Mouse (Mus musculus) kidney, embryonic 14.5 days (tissue): ENCODE results near the gene Ubap2. TPM values are rescaled to one million over a fixed set of nuclear protein-coding genes. Genes with fewer than 3 reads are reported as not detected.

ENCODE experiments used
- ATAC-seq: fragments of 200-750 bp; cut with Nextera tagmentation; 2 replicates; pipeline ENCODE4 v1.8.0; 2017; ENCODE audit warnings: moderate number of reproducible peaks, mild to moderate bottlenecking, moderate TSS enrichment, moderate library complexity; ENCODE audit not compliant: low FRiP score, low TSS enrichment
- H3K27ac ChIP-seq: fragments of 300-500 bp; sonication (generic); 2 replicates; pipeline ENCODE4 v1.5.1; 2014; ENCODE audit warnings: low read depth, mild to moderate bottlenecking, low read length, moderate library complexity, mixed read lengths
- H3K27me3 ChIP-seq: fragments of 300-500 bp; sonication (generic); 2 replicates; pipeline ENCODE4 v1.6.1; 2014; ENCODE audit warnings: mild to moderate bottlenecking, low read length; ENCODE audit not compliant: control insufficient read depth, insufficient read depth
- H3K36me3 ChIP-seq: fragments of 300-500 bp; sonication (generic); 2 replicates; pipeline ENCODE4 v1.6.1; 2014; ENCODE audit warnings: low read length, mixed read lengths; ENCODE audit not compliant: control insufficient read depth, insufficient read depth
- H3K4me1 ChIP-seq: fragments of 300-500 bp; sonication (generic); 2 replicates; pipeline ENCODE4 v1.6.1; 2014; ENCODE audit warnings: low read length, mixed read lengths; ENCODE audit not compliant: control insufficient read depth, insufficient read depth
- H3K4me2 ChIP-seq: fragments of 300-500 bp; sonication (generic); replicated peaks from 2 replicates; pipeline ENCODE4 v1.6.1; 2014; ENCODE audit warnings: low read depth, mild to moderate bottlenecking, low read length
- H3K4me3 ChIP-seq: fragments of 300-500 bp; sonication (generic); 2 replicates; pipeline ENCODE4 v1.5.1; 2014; ENCODE audit warnings: mild to moderate bottlenecking, low read length
- H3K9ac ChIP-seq: fragments of 300-500 bp; sonication (generic); 2 replicates; pipeline ENCODE4 v1.6.1; 2014; ENCODE audit warnings: low read depth, mild to moderate bottlenecking, low read length, moderate library complexity
- H3K9me3 ChIP-seq: fragments of 300-500 bp; sonication (generic); 2 replicates; pipeline ENCODE4 v1.6.1; 2016; ENCODE audit warnings: low read length; ENCODE audit not compliant: control insufficient read depth
- WGBS: fragments of 180-500 bp; shearing (Covaris S2); extraction: QIAGEN DNeasy Blood & Tissue Kit; methylation state at CpG from one replicate; pipeline ENCODE4 v1.1.7; 2014; 5-methylcytosine and 5-hydroxymethylcytosine counted together
- polyA plus RNA-seq: library from polyadenylated mRNA; unstranded; fragments of >200 nt; fragmentation: Nextera tagmentation; extraction: Ambion mirVana; gene quantifications from 2 replicates; pipeline ENCODE4 v1.2.1, GENCODE M21; 2014

Ubap2 gene
- polyA plus RNA-seq, 1 experiment from 2014 or later: 65.5 TPM

DNA sequence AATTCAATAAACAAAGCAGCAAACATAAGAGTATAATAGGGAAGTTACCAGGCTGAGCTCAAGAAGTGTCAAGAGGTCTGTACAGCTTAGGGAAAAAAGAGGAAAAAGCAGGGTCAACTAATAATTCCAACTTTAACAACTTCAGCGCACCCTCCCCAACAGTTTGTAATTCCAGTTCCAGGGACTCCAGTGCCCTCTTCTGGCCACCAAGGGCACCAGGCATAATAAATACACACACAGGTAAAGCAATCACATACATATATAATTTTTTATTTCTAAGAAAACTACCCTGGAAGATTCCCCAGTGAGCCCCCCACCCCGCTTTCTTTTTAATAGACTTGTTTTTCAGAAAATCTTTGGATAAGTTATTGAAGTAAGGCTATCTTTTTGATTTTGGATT lies 29.5 kb downstream of the Ubap2 start:
- no peaks in the 10 kb centered on the region for H3K27me3 ChIP-seq
- H3K4me1 ChIP-seq: no peaks in the 10 kb centered on the region
- H3K27ac ChIP-seq: no peak overlapping the region
- peaks cover 38% of the 10 kb centered on the region for H3K36me3 ChIP-seq
- no peak overlapping the region for H3K4me3 ChIP-seq
- H3K9ac ChIP-seq: no peak overlapping the region
- no peak for ATAC-seq
- no peaks in the 10 kb centered on the region for H3K9me3 ChIP-seq
- 88% methylated on average over 2 of the region's 2 CpGs for WGBS
- H3K4me2 ChIP-seq: no peak overlapping the region

DNA sequence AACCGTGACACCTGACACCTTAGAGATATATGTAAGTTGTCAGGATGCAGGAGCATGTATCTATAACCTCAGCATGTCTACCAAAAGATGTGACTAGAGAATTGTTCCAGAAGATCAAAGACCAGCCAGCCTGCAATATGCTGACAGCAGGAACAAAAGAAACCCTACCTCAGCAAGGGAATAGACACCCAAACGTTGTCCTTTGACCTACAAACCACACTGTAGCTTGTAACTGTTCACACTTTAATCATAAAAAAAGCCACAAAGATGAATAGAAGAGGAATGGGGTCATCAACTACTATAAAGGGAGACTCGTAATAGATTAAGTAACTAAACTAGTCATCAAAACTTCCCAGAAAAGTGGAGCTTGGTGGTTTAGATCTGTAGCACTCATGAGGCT lies 34.0 kb downstream of the Ubap2 start:
- ATAC-seq: no peak
- WGBS: 73% methylated on average over 3 of the region's 3 CpGs
- no peaks in the 10 kb centered on the region for H3K4me1 ChIP-seq
- no peak overlapping the region for H3K4me2 ChIP-seq
- peaks cover 9% of the 10 kb centered on the region for H3K36me3 ChIP-seq
- no peak overlapping the region for H3K4me3 ChIP-seq
- no peaks in the 10 kb centered on the region for H3K9me3 ChIP-seq
- H3K27me3 ChIP-seq: no peaks in the 10 kb centered on the region
- no peak overlapping the region for H3K9ac ChIP-seq
- H3K27ac ChIP-seq: no peak overlapping the region

DNA sequence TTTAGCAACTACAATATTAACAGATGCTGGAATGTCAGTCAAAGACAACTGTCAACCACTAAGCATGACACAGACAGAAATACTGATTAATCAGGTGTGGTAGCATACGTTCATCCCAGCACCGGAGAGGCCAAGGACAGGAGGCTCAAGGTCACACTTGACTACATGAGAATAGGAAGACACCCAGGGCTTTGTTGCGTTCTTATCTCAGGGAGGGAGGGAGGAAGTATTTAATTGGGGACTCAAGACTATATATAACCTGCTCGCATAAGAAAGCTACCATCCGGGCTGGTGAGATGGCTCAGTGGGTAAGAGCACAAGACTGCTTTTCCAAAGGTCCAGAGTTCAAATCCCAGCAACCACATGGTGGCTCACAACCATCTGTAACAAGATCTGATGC lies 39.3 kb downstream of the Ubap2 start:
- H3K36me3 ChIP-seq: peaks cover 48% of the 10 kb centered on the region
- no peak overlapping the region for H3K27ac ChIP-seq
- H3K4me1 ChIP-seq: no peaks in the 10 kb centered on the region
- H3K9me3 ChIP-seq: no peaks in the 10 kb centered on the region
- H3K9ac ChIP-seq: no peak overlapping the region
- H3K27me3 ChIP-seq: no peaks in the 10 kb centered on the region
- H3K4me2 ChIP-seq: no peak overlapping the region
- no peak overlapping the region for H3K4me3 ChIP-seq
- 90% methylated on average over 5 of the region's 5 CpGs for WGBS
- ATAC-seq: no peak

DNA sequence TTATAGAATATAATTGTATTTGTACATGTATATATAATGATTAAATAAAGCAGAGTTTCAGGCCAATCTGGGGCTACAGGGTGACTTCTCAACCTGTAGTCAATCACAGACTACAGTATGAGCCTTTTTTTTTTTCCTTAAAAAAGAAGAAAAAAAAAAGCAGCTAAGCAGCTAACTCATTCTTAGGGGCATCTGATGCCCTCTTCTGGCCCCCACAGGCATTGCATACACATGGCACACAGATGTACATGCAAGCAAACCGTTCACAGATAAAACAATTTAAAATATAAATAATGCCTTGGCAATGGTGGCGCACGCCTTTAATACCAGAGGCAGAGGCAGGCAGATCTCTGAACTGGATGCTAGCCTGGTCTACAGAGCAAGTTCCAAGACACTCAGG lies 48.6 kb downstream of the Ubap2 start:
- Histone ChIP-seq H3K9ac (no peak overlapping the region), H3K36me3 (peaks cover 97% of the 10 kb centered on the region), H3K4me2 (no peak overlapping the region), H3K4me1 (no peaks in the 10 kb centered on the region), H3K4me3 (no peak overlapping the region), H3K27me3 (no peaks in the 10 kb centered on the region), H3K27ac (no peak overlapping the region), H3K9me3 (no peaks in the 10 kb centered on the region)
- no peak for ATAC-seq
- WGBS: 89% methylated on average over 3 of the region's 3 CpGs

DNA sequence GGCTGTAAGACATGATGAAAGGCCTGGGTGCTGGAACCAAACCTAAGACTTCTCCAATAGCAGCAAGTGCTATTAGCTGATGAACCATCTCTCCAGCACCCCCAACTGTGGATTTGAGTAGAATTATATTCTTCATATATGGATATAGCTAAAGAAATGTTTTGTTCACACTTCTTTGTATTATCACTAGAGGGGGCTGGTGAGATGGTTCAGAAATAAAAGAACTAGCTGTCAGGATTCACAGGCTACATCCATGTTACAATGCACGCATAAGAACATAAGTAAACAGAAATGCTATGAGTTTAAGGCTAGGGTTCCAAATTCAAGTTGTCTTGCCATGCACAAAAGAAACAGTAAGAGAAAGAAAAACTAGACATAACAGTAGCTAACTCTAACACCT lies 49.5 kb downstream of the Ubap2 start:
- no peak overlapping the region for H3K27ac ChIP-seq
- no peaks in the 10 kb centered on the region for H3K27me3 ChIP-seq
- no peak overlapping the region for H3K4me2 ChIP-seq
- H3K4me3 ChIP-seq: no peak overlapping the region
- no peak overlapping the region for H3K9ac ChIP-seq
- H3K9me3 ChIP-seq: no peaks in the 10 kb centered on the region
- H3K4me1 ChIP-seq: no peaks in the 10 kb centered on the region
- WGBS: 92% methylated on average over 1 of the region's 1 CpGs
- ATAC-seq: no peak
- H3K36me3 ChIP-seq: peaks cover 97% of the 10 kb centered on the region

DNA sequence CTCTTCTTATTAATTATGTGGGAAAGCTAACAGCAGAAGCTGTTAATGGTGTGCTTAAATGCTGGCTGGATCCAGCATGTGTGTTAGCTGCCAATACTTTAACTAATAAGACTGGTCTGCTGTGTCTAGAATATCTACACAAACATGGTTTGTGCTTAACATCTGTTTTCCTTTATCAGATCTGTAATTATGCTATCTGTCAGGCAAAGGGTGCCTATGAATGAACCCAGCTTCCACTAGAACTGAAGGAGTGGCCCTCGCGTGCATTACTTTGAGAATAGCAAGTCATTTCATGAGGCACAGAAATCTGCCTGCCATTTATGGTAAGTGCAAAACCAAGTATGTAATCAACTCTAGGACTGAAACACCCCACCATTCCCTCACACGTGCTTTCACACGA lies 66.9 kb downstream of the Ubap2 start:
- Histone ChIP-seq H3K4me3 (no peak overlapping the region), H3K27me3 (no peaks in the 10 kb centered on the region), H3K9ac (no peak overlapping the region), H3K4me1 (no peaks in the 10 kb centered on the region), H3K36me3 (peaks cover 88% of the 10 kb centered on the region), H3K9me3 (no peaks in the 10 kb centered on the region), H3K4me2 (no peak overlapping the region), H3K27ac (no peak overlapping the region)
- WGBS: 93% methylated on average over 4 of the region's 4 CpGs
- ATAC-seq: no peak

DNA sequence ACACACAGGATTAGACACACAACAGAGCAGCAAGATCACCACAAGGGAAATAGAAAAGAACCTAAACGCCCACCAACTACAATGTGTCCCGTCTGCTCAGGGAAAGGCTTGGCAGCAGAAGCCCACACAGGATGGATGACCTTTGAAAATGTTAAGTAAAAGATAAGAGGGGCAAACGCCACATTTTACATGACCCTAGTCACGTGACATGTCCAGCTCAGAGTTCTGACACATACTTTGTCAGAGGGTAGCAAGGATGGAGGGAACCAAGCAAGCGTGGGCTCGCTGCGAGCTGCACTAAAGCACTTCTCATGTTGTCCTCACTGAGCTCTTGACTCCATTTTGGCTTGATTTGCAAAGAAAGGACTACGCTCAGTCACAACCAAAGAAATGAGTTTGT lies 69.2 kb downstream of the Ubap2 start:
- no peaks in the 10 kb centered on the region for H3K4me1 ChIP-seq
- no peak overlapping the region for H3K9ac ChIP-seq
- H3K9me3 ChIP-seq: no peaks in the 10 kb centered on the region
- ATAC-seq: no peak
- H3K4me3 ChIP-seq: no peak overlapping the region
- H3K27me3 ChIP-seq: no peaks in the 10 kb centered on the region
- H3K27ac ChIP-seq: no peak overlapping the region
- H3K4me2 ChIP-seq: no peak overlapping the region
- 92% methylated on average over 8 of the region's 8 CpGs for WGBS
- peaks cover 95% of the 10 kb centered on the region for H3K36me3 ChIP-seq

DNA sequence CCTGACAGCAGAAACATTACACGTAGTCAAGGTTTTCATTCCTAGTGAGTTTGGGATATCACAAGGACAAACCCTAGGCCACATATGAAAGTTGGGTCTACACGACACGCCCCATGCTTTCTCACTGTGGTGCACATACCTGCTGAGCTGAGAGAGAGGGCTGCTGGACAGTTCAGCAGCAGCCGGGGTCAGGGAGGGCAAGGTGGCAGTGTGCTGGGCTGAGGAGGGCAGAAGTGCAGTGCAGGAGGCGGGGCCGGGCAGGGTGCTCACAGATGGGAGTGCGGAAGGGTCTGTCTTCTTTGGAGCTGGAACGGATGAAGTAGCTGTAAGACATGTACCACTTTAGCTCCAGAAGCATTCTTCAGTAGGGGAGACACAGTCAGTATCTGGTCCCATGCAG lies 72.8 kb downstream of the Ubap2 start:
- no peaks in the 10 kb centered on the region for H3K27me3 ChIP-seq
- WGBS: 93% methylated on average over 8 of the region's 8 CpGs
- ATAC-seq: no peak

DNA sequence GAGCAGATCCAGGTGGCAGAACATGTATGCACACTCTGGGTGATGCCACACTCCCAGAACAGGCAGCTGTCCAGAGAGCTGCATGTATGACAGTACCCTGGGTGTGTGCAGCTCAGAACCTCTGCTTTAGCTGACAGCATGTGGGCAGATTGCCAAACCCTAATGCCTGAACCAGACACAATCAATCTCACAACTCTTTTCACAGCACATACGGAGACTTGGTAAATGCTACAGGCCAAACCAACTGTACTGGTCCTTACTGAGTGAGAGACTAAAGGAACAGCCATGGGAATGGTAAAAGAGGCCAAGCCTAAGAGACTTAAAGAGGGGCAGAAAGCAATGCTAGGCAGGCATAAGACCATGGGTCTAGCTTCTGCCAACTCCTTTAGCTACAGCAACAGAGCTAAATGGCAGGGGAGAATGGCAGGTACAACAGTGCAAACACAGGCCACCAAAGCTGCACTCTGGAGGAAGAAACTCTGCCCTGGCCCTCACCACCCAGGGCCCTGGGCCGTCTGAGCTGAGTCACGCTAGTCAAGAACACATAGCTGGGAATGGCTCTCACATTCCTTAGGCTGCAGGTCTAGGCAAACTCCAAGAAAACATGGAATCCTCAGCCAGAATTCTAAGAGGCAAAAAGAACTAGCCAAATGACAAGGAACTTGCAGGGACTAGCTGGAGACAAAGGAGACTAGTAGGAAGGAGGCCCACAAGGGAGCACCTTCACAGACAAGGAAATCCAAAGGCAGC lies 77.9 kb downstream of the Ubap2 start:
- 77% methylated on average over 3 of the region's 3 CpGs for WGBS
- H3K36me3 ChIP-seq: peaks cover 99% of the 10 kb centered on the region
- no peaks in the 10 kb centered on the region for H3K4me1 ChIP-seq
- no peaks in the 10 kb centered on the region for H3K9me3 ChIP-seq
- no peaks in the 10 kb centered on the region for H3K27me3 ChIP-seq
- no peak overlapping the region for H3K9ac ChIP-seq
- no peak overlapping the region for H3K27ac ChIP-seq
- no peak for ATAC-seq
- H3K4me2 ChIP-seq: no peak overlapping the region
- no peak overlapping the region for H3K4me3 ChIP-seq

More for the DNA sequence above, 72.8 kb downstream of the Ubap2 start:
- Histone ChIP-seq H3K4me3 (no peak overlapping the region), H3K4me1 (no peaks in the 10 kb centered on the region), H3K27ac (no peak overlapping the region), H3K9ac (no peak overlapping the region), H3K4me2 (no peak overlapping the region), H3K36me3 (peaks cover 97% of the 10 kb centered on the region), H3K9me3 (no peaks in the 10 kb centered on the region)
